Mouse (Mus musculus) heart, postnatal 10 days (tissue): ENCODE data around the gene Bdkrb1. TPM values are rescaled to one million over a fixed set of nuclear protein-coding genes. Genes with fewer than 3 reads are reported as not detected.

Experiments
- total RNA-seq, 2 experiments: library from RNA; stranded (reverse); gene quantifications; 2 replicates each; pipeline ENCODE4 v1.2.3; 2021

The Bdkrb1 gene
- total RNA-seq, 2 experiments from 2014 or later = not detected

Other genes with a start within 250 kb of the Bdkrb1 start
- 1 to 10 TPM in 1 of 2 experiments, under 1 TPM in 1; 0.62 to 1.0 TPM for gene D430019H16Rik, start 149.2 kb upstream of the Bdkrb1 start, total RNA-seq
- gene Bdkrb2, start 39.9 kb upstream of the Bdkrb1 start, total RNA-seq = 1 to 10 TPM; 1.2 to 2.2 TPM
- gene Gskip, start 81.7 kb downstream of the Bdkrb1 start, total RNA-seq = 10 to 100 TPM in 1 of 2 experiments, 1 to 10 TPM in 1; 7.7 to 11.1 TPM
- gene Atg2b, start 82.1 kb downstream of the Bdkrb1 start, total RNA-seq = 10 to 100 TPM; 19.4 to 21.1 TPM
- gene Ak7, start 102.9 kb downstream of the Bdkrb1 start, total RNA-seq = not detected
- gene Papola, start 181.6 kb downstream of the Bdkrb1 start, total RNA-seq = 100 to 1,000 TPM; 144 to 156 TPM